Mouse (Mus musculus): Measurements from ENCODE around the gene Olfr825.
"Not testable (repeated sequence)": the region's sequence is repeated elsewhere in the genome, so short reads cannot be mapped to it uniquely, and the experiment has no call there.

Olfr825 gene

DNA sequence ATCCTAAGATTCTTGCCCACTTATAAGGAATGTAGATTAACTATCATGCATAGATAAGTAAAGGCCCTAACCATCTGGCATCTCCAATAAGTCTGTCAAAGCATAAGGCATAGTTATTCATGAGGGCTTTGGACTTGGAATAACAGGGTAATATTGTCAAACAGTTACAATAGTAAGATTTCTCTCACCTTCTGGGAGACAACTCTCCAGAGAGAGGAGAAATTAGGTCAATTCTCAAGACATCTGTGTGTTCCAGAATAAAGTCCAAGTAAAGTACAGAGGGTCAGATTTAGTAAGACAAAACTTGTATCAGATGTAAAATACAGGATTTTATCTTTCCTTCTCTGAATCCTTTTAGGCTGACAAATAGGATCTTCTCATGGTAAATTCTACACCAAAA, at the start of gene Olfr825:
Gene Olfr825, minus strand, starts transcription at position 101 of the 400 bp plus-strand sequence.
- no peak for DNase-seq

- no peak for DNase-seq
Observed at GRCm38 (mm10) chr10:130214303-130214702, 47.7 kb upstream of the Olfr825 start, which contains the start of gene Olfr827. TSS of gene Olfr827 (minus strand) at chr10:130214403.

DNA sequence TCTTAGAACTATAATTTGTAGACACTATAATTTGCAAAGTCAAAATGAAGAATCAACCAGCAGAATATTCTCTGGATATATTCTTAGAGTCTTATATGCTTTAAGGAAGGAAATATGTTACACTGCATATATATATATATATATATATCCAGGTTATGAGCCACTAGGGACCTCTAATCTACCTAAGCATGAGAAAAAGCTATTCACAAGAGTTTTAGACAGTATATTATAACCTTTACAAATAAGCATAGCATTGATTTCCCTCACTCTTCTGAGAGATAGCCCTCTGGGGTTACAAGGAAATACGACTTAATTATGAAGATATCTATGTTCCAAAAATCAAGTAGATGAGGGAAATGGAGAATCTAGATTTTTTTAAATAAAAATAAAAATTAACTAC, 17.5 kb upstream of the Olfr825 start, which contains the start of gene Olfr826:
Gene Olfr826, minus strand, starts transcription at position 101 of the 400 bp plus-strand sequence.
- no peak for DNase-seq

DNA sequence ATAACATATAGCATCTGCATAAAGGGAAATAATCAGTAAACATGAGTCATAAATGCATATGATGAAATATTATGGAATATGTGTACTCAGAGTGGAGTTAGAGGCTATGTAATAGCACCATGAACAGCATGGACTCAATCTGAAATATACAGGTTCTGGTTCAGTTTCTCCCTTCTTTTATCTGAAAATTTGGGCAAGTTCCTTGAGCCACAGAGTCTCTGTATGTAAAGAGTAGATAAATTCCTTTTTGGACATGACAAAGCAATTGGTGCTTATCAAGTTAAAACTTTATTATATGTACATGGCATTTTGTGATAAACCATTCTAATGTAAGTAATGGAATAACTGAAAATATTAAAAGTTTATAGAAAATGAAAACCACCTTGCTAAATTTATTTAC, 1.4 kb downstream of the Olfr825 start:
- DNase-seq = no peak

- no peak for DNase-seq
Observed at GRCm38 (mm10) chr10:130144121-130144520, 22.4 kb downstream of the Olfr825 start.

GRCm38 (mm10) chr10:130142481-130142880, 24.1 kb downstream of the Olfr825 start:
- not testable (repeated sequence) for DNase-seq

GRCm38 (mm10) chr10:130134811-130135210, 31.8 kb downstream of the Olfr825 start:
- no peak for DNase-seq

DNA sequence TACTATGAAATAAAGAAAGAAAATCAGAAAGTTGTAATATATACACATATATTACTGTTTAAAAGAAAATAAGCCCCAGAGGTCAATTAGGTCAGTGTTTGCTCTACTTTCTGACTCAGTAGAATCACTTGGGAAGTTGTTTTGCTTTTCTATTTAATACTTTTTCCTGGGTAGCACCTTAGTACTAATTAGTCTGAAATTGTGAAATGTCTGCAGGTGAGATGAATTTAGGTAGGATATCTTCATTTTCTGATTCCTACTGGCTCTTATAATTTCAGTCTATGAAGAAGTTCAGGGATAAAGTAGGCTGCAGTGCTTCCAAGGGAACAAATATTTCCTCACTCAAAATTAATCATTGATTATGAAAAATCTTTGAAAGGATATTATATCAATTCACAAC, 36.7 kb downstream of the Olfr825 start, which contains the start of gene Olfr824:
Gene Olfr824, minus strand, starts transcription at position 101 of the 400 bp plus-strand sequence.
- DNase-seq = not testable (repeated sequence)

GRCm38 (mm10) chr10:130116045-130116444, 50.5 kb downstream of the Olfr825 start:
- DNase-seq = not testable (repeated sequence)

- DNase-seq = not testable (repeated sequence)
Observed at GRCm38 (mm10) chr10:130115283-130115682, 51.3 kb downstream of the Olfr825 start, which contains the start of gene Olfr823. TSS of gene Olfr823 (minus strand) at chr10:130115383.
